Mouse (Mus musculus) ovary, postnatal 36 days (tissue): ENCODE results near the gene Lrpprc.
"Not testable (repeated sequence)": the region's sequence is repeated elsewhere in the genome, so short reads cannot be mapped to it uniquely, and the experiment has no call there.

Source experiments
- DNase-seq: peaks from one replicate; pipeline ENCODE4 v3.0.0; 2022; ENCODE audit warnings: low spot score, mixed read lengths

Gene Lrpprc

DNA sequence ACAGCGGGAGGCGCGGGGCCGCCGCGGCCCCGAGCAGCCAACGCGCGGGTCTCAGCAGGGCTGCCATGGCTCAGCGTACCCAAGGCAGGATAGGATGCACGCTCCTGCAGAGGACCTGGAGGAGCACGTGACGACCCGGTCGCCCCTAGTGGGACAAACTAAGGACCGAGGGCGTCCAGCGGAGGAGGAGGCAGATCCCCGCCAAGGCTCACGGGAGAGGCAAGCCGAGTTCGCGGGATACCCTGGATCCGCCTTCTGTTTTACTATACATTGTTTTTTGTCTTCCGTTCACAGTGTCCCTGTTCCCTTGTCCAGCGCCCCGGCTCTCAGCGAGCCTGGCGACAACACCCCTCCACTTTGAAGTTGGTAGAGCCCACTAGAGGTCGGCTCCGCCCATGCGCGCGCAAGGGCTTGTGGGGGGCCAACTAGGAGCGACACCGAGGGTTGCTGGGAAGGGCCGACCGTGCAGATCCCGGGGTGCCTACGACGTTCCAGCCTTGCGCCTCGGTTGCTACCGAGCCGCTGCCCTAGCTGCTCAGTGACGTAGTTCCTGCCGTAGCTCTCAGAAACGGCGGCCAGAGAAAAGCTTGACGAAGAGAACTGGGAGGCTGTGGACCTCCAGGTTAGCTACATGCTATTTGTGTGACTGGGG, at the start of gene Lrpprc:
Lrpprc (minus strand) TSS at position 343 of the 652 bp plus-strand sequence.
- peak; percentile 94 for DNase-seq

GRCm38 (mm10) chr17:84837780-84838179, 47.2 kb upstream of the Lrpprc start:
- DNase-seq = peak; percentile 40

DNA sequence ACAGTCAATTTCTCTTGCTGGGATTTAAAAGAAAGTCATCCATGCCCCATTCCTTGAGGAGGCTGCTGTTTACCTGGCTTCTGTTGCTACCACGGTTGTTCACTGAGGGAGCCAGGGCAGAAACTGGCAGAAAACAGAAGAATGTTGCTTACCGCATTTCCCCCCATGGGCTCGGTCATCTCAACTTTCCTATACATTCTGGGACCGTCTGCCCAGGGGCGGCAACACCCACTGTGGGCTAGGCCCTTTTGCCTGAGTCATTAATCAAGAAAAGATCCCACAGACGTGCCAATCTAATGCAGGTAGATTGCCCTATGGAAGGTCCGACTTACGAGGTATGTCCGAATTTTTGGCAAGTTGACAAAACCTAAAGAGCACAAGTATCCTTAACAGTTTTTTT, 44.7 kb upstream of the Lrpprc start:
- DNase-seq = no peak

- no peak for DNase-seq
Measured at GRCm38 (mm10) chr17:84832346-84832745, 41.8 kb upstream of the Lrpprc start.

DNA sequence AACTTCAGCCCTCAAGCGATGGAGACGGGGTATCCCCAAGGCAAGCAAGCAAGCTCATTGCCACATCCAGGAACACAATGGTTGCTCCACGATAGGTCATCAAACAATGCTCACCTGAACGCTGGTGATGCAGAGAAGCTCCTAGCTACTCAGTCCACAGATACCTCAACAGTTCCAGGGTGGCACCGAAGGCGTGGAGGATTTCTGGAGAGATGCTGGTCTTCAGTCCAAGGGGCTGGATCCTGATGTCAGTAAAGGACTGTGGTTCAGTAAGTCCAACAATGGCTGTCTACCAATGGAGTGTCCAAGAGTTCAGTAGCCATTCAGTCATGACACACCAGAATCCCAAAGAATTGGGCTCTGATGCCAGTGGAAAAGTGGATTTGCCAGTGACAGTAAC, 37.7 kb upstream of the Lrpprc start:
- no peak for DNase-seq

- DNase-seq = peak; percentile 26
Measured at GRCm38 (mm10) chr17:84820603-84821002, 30.0 kb upstream of the Lrpprc start.

DNA sequence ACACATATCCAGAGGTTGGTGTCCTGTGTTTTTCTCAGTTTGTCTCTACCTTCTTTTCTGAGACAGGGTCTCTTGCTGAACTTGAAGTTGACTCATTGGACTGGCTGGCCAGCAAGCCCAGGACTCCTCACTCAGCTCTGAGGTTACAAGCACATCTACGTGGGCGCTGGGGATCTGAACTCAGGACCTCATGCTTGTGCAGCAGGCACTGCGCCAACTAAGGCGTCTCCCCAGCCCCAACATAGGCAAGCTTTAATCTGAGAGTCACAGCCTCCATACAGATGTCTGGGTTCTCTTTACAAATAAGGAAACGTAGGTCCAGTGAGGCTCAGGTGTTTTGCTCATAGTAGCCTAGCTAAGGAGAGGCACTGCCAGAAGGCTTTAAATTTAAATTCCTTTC, 27.8 kb upstream of the Lrpprc start:
- no peak for DNase-seq

- DNase-seq = no peak
Measured at GRCm38 (mm10) chr17:84816014-84816461, 25.4 kb upstream of the Lrpprc start.

DNA sequence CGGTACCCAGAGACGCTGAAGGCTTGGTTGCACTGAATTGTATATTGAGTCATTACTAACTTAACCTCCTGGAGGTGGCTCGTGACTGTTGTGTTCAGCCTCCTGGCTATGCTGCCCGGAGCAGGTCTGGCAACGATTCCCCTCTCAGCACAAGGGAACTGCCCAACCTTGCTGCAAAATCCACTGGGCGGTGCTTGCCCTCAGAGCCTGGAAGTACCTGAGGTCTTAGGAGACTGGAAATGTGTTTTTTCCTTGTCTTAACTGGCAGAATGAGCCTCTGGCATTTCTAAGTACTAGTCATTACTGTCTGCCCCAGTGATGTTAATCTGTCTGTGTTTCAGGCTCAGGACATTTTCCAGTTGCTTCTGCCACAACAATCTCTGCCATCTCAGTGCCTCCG, 24.3 kb upstream of the Lrpprc start:
- DNase-seq = no peak

DNA sequence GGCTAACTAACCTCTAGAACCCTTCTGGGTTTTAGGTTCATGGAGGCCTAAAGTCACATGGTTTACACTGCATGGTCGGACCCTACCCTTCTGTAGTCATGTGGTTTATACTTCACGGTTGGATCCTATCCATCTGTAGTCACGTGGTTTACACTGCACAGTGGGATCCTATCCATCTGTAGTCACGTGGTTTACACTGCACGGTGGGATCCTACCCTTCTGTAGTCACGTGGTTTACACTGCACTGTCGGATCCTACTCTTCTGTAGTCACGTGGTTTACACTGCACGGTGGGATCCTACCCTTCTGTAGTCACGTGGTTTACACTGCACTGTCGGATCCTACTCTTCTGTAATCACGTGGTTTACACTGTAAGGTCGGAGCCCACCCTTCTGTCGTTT, 23.6 kb upstream of the Lrpprc start:
- not testable (repeated sequence) for DNase-seq

GRCm38 (mm10) chr17:84792006-84792405, 1.4 kb upstream of the Lrpprc start:
- no peak for DNase-seq

- DNase-seq = no peak
Measured at GRCm38 (mm10) chr17:84791156-84791555, 567 bp upstream of the Lrpprc start.

- no peak for DNase-seq
Measured at GRCm38 (mm10) chr17:84790043-84790442, 546 bp downstream of the Lrpprc start.

- no peak for DNase-seq
Measured at GRCm38 (mm10) chr17:84788376-84789125, 2.0 kb downstream of the Lrpprc start.

DNA sequence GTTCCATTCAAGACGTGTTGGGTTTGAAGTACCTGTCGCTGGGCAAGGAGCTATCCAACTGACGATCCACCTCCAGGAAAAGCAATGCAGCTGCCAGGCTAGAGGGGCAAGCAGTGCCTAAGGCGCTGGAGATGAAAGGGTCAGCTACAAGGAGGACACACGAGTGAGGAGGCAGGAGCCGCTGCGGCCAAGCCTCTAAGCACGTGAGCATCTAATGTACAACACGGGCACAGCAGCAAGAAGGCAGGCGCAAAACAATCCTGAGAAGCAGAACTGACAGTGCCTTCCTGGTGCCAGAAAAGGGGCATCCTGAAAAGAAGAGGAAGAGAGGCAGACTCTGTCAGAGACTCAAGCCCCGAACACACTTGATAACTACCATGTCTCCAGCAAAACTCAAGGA, 3.1 kb downstream of the Lrpprc start:
- no peak for DNase-seq

DNA sequence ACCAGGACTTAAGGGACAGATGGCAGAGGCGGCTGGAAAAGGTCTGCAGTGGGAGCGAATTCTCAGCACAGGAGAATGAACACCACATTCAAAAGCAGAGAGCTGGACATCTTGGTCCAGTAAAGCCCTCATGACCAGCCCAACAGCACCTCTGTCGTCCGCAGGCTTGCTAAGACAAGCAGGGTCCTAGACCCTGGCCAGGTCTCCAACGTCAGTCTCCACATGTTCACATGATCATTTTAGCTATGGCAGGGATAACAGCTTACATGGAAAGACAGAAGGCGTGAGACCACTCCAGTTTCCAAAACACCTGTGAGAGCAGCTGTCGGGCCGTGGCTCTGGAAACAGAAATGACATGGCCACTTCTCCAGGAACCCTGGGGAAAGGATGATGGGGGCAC, 3.7 kb downstream of the Lrpprc start:
- DNase-seq = no peak

DNA sequence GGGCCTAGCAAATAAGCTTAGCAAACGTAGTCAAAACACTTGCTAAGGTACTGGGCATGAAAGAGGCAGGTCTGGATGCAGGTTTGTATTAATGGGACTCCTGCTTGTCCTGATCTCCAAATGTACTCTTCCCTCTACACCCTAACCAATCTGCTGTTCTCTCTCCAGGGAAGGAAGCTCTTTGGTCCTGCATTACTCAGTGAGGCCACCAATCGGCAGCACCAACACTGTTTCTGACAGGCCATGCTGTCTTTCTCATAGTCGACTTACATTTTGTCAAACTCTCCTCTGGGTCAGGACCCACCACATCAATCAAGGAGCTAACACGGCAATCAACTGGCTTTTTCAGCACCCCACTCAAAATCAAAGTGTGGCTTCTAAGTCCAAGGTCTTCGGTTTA, 5.4 kb downstream of the Lrpprc start:
- no peak for DNase-seq

DNA sequence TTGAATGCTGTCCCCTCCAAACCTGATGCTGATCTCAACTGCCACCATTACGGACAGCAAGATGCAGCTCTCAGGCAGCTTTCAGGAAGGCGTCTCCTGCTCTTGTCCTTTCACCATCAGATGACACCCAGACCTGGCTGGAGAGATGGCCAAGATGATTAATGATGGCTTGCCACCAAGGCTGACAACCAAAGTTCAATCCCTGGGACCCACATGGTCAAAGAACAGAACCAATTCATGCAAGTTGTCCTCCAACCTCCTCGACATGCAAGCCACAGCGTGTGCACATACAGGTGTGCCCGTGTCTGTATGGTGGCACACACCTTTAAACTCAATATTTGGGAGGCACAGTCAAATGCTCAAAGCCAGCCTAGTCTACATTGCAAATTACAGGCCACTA, 7.1 kb downstream of the Lrpprc start:
- no peak for DNase-seq

DNA sequence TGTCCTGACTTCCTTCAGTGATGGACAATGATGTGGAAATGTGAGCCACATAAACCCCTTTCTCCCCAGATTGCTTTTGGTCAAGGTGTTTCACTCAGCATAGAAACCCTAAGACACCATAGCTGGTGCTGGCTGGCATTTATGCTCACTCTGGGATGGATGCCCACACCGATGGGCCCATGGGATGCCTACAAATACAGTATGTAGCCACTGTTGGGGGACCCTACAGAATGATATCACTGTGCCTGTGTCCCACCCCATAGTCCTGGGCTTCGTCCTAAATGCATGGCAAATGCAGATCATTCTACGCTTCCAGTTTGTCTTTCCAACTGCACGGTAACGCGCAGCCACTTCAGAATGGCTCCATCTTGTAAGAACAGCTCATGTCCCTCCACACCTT, 10.3 kb downstream of the Lrpprc start:
- no peak for DNase-seq

DNA sequence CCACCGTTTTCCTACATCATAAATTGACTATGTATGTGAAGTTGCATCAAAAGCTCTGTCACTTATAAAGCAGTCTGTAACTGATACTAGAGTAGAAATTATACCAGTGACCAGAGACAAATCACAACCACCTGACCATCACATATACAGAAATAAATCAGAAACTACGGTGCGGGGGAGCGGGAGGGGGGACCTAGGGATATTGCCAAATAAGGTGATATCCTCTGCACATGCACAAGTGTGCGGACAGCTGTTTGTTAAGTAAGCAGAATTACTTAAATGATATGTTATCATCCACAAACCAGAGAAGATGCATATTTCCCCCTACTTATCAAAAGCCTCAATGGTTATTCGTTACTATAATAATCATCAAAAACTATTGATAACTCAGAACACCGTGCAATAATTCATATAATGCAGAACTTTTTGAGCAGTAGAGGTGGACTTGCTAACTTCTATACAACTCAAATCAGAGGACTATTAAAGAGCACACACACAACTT, 12.1 kb downstream of the Lrpprc start:
- no peak for DNase-seq

DNA sequence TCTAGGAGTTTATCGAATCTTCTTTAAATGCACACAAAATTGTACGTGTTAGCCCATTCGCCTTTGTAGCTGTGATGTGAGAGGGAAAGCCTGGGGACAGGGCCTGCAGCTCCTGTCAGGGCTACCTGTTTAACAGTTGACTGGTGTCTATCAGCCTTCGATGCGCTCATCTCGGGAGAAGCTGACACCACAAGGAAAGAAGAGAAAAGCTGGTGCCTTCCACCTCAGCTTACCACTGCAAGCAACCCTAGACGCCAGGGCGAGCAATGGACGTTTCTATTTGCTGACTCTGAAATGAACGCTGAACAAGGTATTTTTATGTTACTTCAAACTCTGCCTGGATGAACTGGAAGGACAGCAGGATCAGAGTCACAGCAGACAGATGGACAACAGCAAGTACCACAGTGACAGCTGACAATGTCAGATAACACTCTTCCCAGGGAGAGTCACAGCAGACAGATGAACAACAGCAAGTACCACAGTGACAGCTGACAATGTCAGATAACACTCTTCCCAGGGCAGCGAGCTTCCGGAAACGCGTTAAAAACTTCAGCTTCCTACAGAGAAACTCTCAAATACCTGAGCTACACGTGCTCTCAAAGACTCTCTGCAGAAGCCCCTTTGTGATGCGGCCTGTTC, 14.1 kb downstream of the Lrpprc start:
- no peak for DNase-seq

GRCm38 (mm10) chr17:84775291-84775690, 15.3 kb downstream of the Lrpprc start:
- DNase-seq = no peak

DNA sequence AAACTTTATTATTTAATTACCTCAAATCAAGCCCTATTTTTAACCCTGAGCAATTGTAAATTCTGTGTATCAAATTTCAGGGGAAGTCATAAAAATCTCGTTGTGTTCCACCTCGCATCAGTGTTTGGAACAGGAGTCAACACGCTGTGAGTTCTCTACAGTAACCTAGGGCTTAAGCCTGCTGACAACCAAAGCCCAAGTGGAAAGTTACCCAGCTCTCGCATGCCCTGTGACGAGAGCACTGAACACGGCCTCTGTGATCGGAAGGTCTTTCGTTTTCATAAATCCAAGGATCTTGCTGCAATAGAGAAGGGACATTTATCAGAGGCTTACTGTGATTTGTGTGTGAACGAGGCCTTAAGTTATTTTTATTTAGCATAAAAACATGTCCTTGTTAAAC, 18.7 kb downstream of the Lrpprc start:
- DNase-seq = no peak
